ENCODE assay signal across 13 mouse cellular contexts in the genomic region with DNA sequence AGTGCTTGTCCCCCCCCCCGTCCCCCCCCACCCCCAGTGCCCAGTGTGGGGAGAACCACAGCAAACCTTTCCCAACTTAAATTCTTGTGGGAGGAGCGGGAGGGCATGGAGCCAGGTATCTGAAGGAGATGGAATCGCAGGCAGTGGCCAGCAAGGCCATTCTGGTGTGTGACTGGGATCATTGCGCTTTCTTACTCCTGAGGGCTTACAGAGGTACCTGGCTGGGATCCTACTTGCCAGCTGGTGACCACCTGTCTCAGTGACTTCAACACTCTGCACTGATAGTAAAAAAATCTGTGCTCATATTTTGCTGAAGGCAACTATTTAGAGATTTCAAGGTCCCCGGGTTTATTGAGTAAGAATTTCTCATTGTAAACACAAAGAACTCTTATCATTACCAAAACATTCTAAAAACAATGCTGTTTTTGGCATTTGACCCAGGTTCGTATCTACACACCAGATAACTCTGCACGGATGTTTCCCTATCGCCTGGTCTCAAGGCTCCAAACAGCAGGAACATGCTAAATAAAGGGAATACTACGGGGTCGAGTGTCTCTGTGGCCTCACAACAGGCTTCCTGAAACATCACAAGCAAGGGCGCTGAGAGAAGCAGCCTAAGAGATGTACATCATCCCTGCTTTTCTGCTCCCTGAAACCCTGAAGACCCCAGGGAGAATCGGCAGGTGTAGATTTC. TPM values are rescaled to one million over a fixed set of nuclear protein-coding genes. Genes with fewer than 3 reads are reported as not detected.
A peak's percentile ranks its signal among the peaks of the same experiment; 100 is the strongest.
DNase-seq lines count a peak whose midpoint lies in the region; ATAC-seq lines count a peak whose summit lies in the region.
"Had no signal": no experiment of that assay in that cellular context is flagged by ENCODE, and none has a peak within 500 bp of the region (broad histone marks: within the 10 kb centered on the region; RNA-seq: fewer than 3 reads in every experiment).

No protein-coding gene starts in this region.

- H3K4me3 ChIP-seq in heart, embryonic 12.5 days, result no peak overlapping the region
- H3K4me3 ChIP-seq: forebrain, embryonic 13.5 days had no signal

- DNase-seq in heart, adult 9 months (ENCODE audit: low spot score in 2 of 2), result peak; percentile 3 to 7
- DNase-seq in ovary, postnatal 36 days (ENCODE audit: low spot score), result peak; percentile 43
- no peak for DNase-seq in ovary, postnatal 10 days (ENCODE audit: low spot score)
- peak; percentile 28 for DNase-seq in cerebellum, adult 9-11 months
- peak; percentile 12 for DNase-seq in testis, postnatal 14 days (ENCODE audit: low spot score)
- DNase-seq in embryo, embryonic 10 days (ENCODE audit: low spot score), result no peak
- DNase-seq in natural killer cell, adult 2 months (ENCODE audit: low spot score in 2 of 2), result no peak
- DNase-seq: lung, adult 2 months had no signal

- no peaks in the 10 kb centered on the region for H3K36me3 ChIP-seq in heart, embryonic 12.5 days

- H3K27ac ChIP-seq in heart, embryonic 12.5 days (ENCODE audit: poor library complexity, severe bottlenecking), result no peak overlapping the region
- H3K27ac ChIP-seq: forebrain, embryonic 13.5 days; stomach, postnatal 0 days had no signal

- no peaks in the 10 kb centered on the region for H3K9me3 ChIP-seq in heart, embryonic 12.5 days (replicated peaks)
- H3K9me3 ChIP-seq: forebrain, embryonic 13.5 days had no signal

- H3K27me3 ChIP-seq in heart, embryonic 12.5 days (replicated peaks), result no peaks in the 10 kb centered on the region
- H3K27me3 ChIP-seq: forebrain, embryonic 13.5 days had no signal

- peaks cover 19% of the 10 kb centered on the region for H3K4me1 ChIP-seq in heart, embryonic 12.5 days (replicated peaks)

- H3K9ac ChIP-seq in heart, embryonic 12.5 days, result no peak overlapping the region
- H3K9ac ChIP-seq: forebrain, embryonic 13.5 days had no signal

- ATAC-seq in heart, embryonic 12.5 days (ENCODE audit: insufficient number of reproducible peaks, low FRiP score), result no peak
- ATAC-seq: CD4-positive, CD25-positive, alpha-beta regulatory T cell, adult 4 months; forebrain, embryonic 13.5 days; midbrain, embryonic 16.5 days had no signal

- 32% methylated on average over 12 of the region's 12 CpGs for WGBS in heart, embryonic 12.5 days

- no peak overlapping the region for H3K4me2 ChIP-seq in heart, embryonic 12.5 days
- H3K4me2 ChIP-seq: forebrain, embryonic 13.5 days had no signal

RNA-seq across cellular contexts. Expression of gene Bmp2, which starts 39.8 kb away (rescaled TPM):
- polyA plus RNA-seq in heart, embryonic 12.5 days (2016; fragmentation: Nextera tagmentation; extraction: Ambion mirVana), result 23.5 and 25.8 TPM in 2 replicates
- polyA plus RNA-seq: CD4-positive, CD25-positive, alpha-beta regulatory T cell, adult 4 months had no signal

Comparison
In these comparisons a context has a peak if more than half of its experiments do, and no peak if none do; other contexts are left out.
1. DNase-seq: peak in heart, adult 9 months (2 of 2), ovary, postnatal 36 days (single experiment), cerebellum, adult 9-11 months (single experiment) and testis, postnatal 14 days (single experiment); none in ovary, postnatal 10 days (single experiment), embryo, embryonic 10 days (single experiment) and natural killer cell, adult 2 months (0 of 2).